Mouse (Mus musculus): ENCODE measurements around the gene Krt26. TPM values are rescaled to one million over a fixed set of nuclear protein-coding genes. Genes with fewer than 3 reads are reported as not detected.

The Krt26 gene
- polyA plus RNA-seq, 1 experiment from 2014 or later, result 0.06 TPM

GRCm38 (mm10) chr11:99281116-99281515 is 56.6 kb downstream of the Krt26 start:
- no peaks in the 10 kb centered on the region for H3K9me3 ChIP-seq
- no peak overlapping the region for H3K4me3 ChIP-seq
- no peak overlapping the region for H3K27ac ChIP-seq (replicated peaks)
- peaks cover 12% of the 10 kb centered on the region for H3K4me1 ChIP-seq
- H3K27me3 ChIP-seq (replicated peaks; ENCODE audit: low read depth, poor library complexity, severe bottlenecking), result 0 out of 2 replicates have a peak, but pooled peaks cover 3% of the 10 kb centered on the region
- H3K36me3 ChIP-seq (replicated peaks), result no peaks in the 10 kb centered on the region
- no peak for DNase-seq (ENCODE audit: low spot score)
- 84% methylated on average over 9 of the region's 9 CpGs for WGBS

- H3K27ac ChIP-seq (replicated peaks), result no peak overlapping the region
- no peak for DNase-seq (ENCODE audit: low spot score)
- no peaks in the 10 kb centered on the region for H3K9me3 ChIP-seq
- no peaks in the 10 kb centered on the region for H3K36me3 ChIP-seq (replicated peaks)
- H3K27me3 ChIP-seq (replicated peaks; ENCODE audit: low read depth, poor library complexity, severe bottlenecking), result 0 out of 2 replicates have a peak, but pooled peaks cover 3% of the 10 kb centered on the region
- H3K4me1 ChIP-seq, result peaks cover 14% of the 10 kb centered on the region
- H3K4me3 ChIP-seq, result no peak overlapping the region
- 80% methylated on average over 5 of the region's 5 CpGs for WGBS
Observed at GRCm38 (mm10) chr11:99279986-99280385, 57.8 kb downstream of the Krt26 start.

Other genes starting within 250 kb of the Krt26 start
- gene Tns4, start 248.7 kb downstream of the Krt26 start, polyA plus RNA-seq (2016; fragmentation: Nextera tagmentation; extraction: Ambion mirVana), result 0.96 and 1.0 TPM in 2 replicates
- gene Ccr7, start 182.9 kb downstream of the Krt26 start, polyA plus RNA-seq (2016; fragmentation: Nextera tagmentation; extraction: Ambion mirVana), result 0.50 and 0.78 TPM in 2 replicates
- 369 and 387 TPM in 2 replicates for gene Smarce1, start 106.9 kb downstream of the Krt26 start, polyA plus RNA-seq (2016; fragmentation: Nextera tagmentation; extraction: Ambion mirVana)
- 0.10 and 0.12 TPM in 2 replicates for gene Krt222, start 93.9 kb downstream of the Krt26 start, polyA plus RNA-seq (2016; fragmentation: Nextera tagmentation; extraction: Ambion mirVana)
- gene Krt24, start 52.7 kb downstream of the Krt26 start, polyA plus RNA-seq (2016; fragmentation: Nextera tagmentation; extraction: Ambion mirVana), result not detected in 2 replicates
- gene Krt25, start 15.0 kb downstream of the Krt26 start, polyA plus RNA-seq (2016; fragmentation: Nextera tagmentation; extraction: Ambion mirVana), result not detected in 2 replicates
- 0.15 TPM in 1 of 2 replicates, not detected in the other for gene Krt27, start 13.1 kb upstream of the Krt26 start, polyA plus RNA-seq (2016; fragmentation: Nextera tagmentation; extraction: Ambion mirVana)
- gene Krt28, start 36.9 kb upstream of the Krt26 start, polyA plus RNA-seq (2016; fragmentation: Nextera tagmentation; extraction: Ambion mirVana), result 0.26 and 0.39 TPM in 2 replicates
- gene Krt10, start 51.4 kb upstream of the Krt26 start, polyA plus RNA-seq (2016; fragmentation: Nextera tagmentation; extraction: Ambion mirVana), result 18.6 and 25.3 TPM in 2 replicates
- gene Krt12, start 84.3 kb upstream of the Krt26 start, polyA plus RNA-seq (2016; fragmentation: Nextera tagmentation; extraction: Ambion mirVana), result not detected in 2 replicates
- 0.97 and 1.00 TPM in 2 replicates for gene Krt20, start 100.2 kb upstream of the Krt26 start, polyA plus RNA-seq (2016; fragmentation: Nextera tagmentation; extraction: Ambion mirVana)
- 0.21 and 0.31 TPM in 2 replicates for gene Krt23, start 155.2 kb upstream of the Krt26 start, polyA plus RNA-seq (2016; fragmentation: Nextera tagmentation; extraction: Ambion mirVana)
- gene Krt39, start 183.4 kb upstream of the Krt26 start, polyA plus RNA-seq (2016; fragmentation: Nextera tagmentation; extraction: Ambion mirVana), result not detected in 2 replicates
- not detected in 2 replicates for gene Krt40, start 205.2 kb upstream of the Krt26 start, polyA plus RNA-seq (2016; fragmentation: Nextera tagmentation; extraction: Ambion mirVana)
- not detected in 2 replicates for gene Krtap3-3, start 212.9 kb upstream of the Krt26 start, polyA plus RNA-seq (2016; fragmentation: Nextera tagmentation; extraction: Ambion mirVana)
- gene Krtap3-2, start 218.9 kb upstream of the Krt26 start, polyA plus RNA-seq (2016; fragmentation: Nextera tagmentation; extraction: Ambion mirVana), result not detected in 2 replicates
- not detected in 2 replicates for gene Gm11939, start 221.5 kb upstream of the Krt26 start, polyA plus RNA-seq (2016; fragmentation: Nextera tagmentation; extraction: Ambion mirVana)
- not detected in 2 replicates for gene Krtap3-1, start 228.7 kb upstream of the Krt26 start, polyA plus RNA-seq (2016; fragmentation: Nextera tagmentation; extraction: Ambion mirVana)
- not detected in 2 replicates for gene Krtap1-5, start 243.1 kb upstream of the Krt26 start, polyA plus RNA-seq (2016; fragmentation: Nextera tagmentation; extraction: Ambion mirVana)
- gene Krtap1-4, start 245.7 kb upstream of the Krt26 start, polyA plus RNA-seq (2016; fragmentation: Nextera tagmentation; extraction: Ambion mirVana), result not detected in 2 replicates

All from embryonic facial prominence, embryonic 10.5 days (tissue).